Mouse (Mus musculus): ENCODE data around the gene Rab11fip3. TPM values are rescaled to one million over a fixed set of nuclear protein-coding genes. Genes with fewer than 3 reads are reported as not detected.

The Rab11fip3 gene
- polyA plus RNA-seq, 1 experiment from 2014 or later, result 15.8 TPM

DNA sequence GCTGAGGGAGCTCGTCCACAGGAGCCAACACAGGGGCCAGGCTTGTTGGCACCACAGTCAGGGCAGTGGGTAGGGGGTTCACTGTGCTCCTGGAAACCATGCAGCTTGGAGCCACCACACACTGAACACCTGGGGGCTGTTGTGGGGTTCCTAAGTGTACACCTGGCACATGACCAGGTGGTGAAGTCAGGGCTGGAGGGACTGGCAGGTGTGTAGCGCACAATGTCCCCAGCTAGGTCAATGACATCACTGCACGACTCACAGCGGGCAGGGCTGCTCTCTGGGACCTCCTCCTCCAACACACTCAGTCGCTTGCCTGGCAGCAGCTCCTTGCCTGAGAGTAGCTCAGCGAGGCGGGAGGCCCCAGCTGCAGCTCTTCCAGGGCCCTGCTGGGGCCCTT, 105.1 kb downstream of the Rab11fip3 start:
- Histone ChIP-seq H3K9me3 (ENCODE audit: control insufficient read depth, low read length) (no peaks in the 10 kb centered on the region), H3K4me2 (ENCODE audit: low read depth, low read length) (no peak overlapping the region), H3K27ac (replicated peaks; ENCODE audit: low read depth, low read length) (no peak overlapping the region), H3K36me3 (ENCODE audit: control insufficient read depth, insufficient read depth, low read length) (peaks cover 44% of the 10 kb centered on the region), H3K4me3 (ENCODE audit: low read depth, low read length) (no peak overlapping the region), H3K27me3 (replicated peaks; ENCODE audit: control insufficient read depth, insufficient read depth, low read length) (no peaks in the 10 kb centered on the region), H3K9ac (ENCODE audit: low read depth, low read length) (no peak overlapping the region), H3K4me1 (ENCODE audit: control insufficient read depth, insufficient read depth, low read length) (no peaks in the 10 kb centered on the region)
- no peak for DNase-seq (ENCODE audit: low spot score)
- no peak for ATAC-seq (ENCODE audit: low read depth)
- 93% methylated on average over 7 of the region's 7 CpGs for WGBS

DNA sequence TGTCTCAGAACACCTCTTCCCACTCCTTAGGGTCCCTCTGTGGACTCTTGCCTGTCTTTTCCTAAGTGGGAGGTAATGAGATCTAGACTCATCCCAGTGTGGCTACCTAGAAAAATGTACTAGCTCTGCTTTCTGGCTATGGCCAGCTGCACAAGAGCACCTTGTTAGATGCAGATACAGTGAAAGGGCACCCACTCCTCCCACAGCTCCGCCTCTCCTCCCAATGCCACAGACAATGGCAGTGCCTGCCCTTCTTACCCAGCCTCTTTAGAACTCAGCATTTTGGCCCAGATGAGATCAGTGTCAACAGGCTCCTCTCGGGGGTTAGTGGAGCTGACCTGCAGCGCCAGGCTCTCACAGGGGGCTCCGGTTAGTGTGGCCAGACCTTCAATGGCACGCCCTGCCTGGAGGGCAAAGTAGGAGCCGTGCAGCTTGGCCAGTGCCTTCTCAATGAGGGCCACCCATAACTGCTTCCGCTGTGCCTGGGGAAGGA, 106.9 kb downstream of the Rab11fip3 start:
- DNase-seq (ENCODE audit: low spot score), result no peak
- peaks cover 62% of the 10 kb centered on the region for H3K36me3 ChIP-seq (ENCODE audit: control insufficient read depth, insufficient read depth, low read length)

DNA sequence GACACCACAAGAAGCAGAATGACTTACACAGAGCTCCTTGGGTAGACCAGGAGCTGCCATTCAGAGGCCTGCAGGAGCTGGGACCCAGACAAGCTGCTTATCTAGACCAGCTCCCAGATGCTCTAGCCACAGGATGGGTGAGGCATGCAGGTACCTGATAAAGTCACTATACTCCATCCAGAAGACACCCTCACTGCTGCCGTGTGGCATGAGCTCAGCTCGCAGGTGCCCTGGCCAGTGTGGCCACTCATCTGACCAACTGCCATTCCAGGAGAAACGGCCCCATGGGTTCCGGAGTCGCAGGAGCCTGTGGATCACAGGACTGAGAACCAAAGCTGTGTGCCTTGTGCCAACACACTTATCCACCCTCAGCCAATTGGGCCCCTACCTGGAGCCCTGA, 107.8 kb downstream of the Rab11fip3 start:
- no peak for ATAC-seq (ENCODE audit: low read depth)
- Histone ChIP-seq H3K4me2 (ENCODE audit: low read depth, low read length) (no peak overlapping the region), H3K27me3 (replicated peaks; ENCODE audit: control insufficient read depth, insufficient read depth, low read length) (no peaks in the 10 kb centered on the region), H3K36me3 (ENCODE audit: control insufficient read depth, insufficient read depth, low read length) (peaks cover 63% of the 10 kb centered on the region), H3K9me3 (ENCODE audit: control insufficient read depth, low read length) (no peaks in the 10 kb centered on the region), H3K9ac (ENCODE audit: low read depth, low read length) (no peak overlapping the region), H3K27ac (replicated peaks; ENCODE audit: low read depth, low read length) (no peak overlapping the region), H3K4me1 (ENCODE audit: control insufficient read depth, insufficient read depth, low read length) (no peaks in the 10 kb centered on the region), H3K4me3 (ENCODE audit: low read depth, low read length) (no peak overlapping the region)
- no peak for DNase-seq (ENCODE audit: low spot score)
- 92% methylated on average over 5 of the region's 5 CpGs for WGBS

More for the DNA sequence above, 106.9 kb downstream of the Rab11fip3 start:
- H3K4me2 ChIP-seq (ENCODE audit: low read depth, low read length), result no peak overlapping the region
- no peaks in the 10 kb centered on the region for H3K27me3 ChIP-seq (replicated peaks; ENCODE audit: control insufficient read depth, insufficient read depth, low read length)
- no peaks in the 10 kb centered on the region for H3K4me1 ChIP-seq (ENCODE audit: control insufficient read depth, insufficient read depth, low read length)
- no peak overlapping the region for H3K4me3 ChIP-seq (ENCODE audit: low read depth, low read length)
- H3K27ac ChIP-seq (replicated peaks; ENCODE audit: low read depth, low read length), result no peak overlapping the region
- no peak overlapping the region for H3K9ac ChIP-seq (ENCODE audit: low read depth, low read length)
- no peaks in the 10 kb centered on the region for H3K9me3 ChIP-seq (ENCODE audit: control insufficient read depth, low read length)
- WGBS, result 96% methylated on average over 7 of the region's 7 CpGs
- ATAC-seq (ENCODE audit: low read depth), result no peak

DNA sequence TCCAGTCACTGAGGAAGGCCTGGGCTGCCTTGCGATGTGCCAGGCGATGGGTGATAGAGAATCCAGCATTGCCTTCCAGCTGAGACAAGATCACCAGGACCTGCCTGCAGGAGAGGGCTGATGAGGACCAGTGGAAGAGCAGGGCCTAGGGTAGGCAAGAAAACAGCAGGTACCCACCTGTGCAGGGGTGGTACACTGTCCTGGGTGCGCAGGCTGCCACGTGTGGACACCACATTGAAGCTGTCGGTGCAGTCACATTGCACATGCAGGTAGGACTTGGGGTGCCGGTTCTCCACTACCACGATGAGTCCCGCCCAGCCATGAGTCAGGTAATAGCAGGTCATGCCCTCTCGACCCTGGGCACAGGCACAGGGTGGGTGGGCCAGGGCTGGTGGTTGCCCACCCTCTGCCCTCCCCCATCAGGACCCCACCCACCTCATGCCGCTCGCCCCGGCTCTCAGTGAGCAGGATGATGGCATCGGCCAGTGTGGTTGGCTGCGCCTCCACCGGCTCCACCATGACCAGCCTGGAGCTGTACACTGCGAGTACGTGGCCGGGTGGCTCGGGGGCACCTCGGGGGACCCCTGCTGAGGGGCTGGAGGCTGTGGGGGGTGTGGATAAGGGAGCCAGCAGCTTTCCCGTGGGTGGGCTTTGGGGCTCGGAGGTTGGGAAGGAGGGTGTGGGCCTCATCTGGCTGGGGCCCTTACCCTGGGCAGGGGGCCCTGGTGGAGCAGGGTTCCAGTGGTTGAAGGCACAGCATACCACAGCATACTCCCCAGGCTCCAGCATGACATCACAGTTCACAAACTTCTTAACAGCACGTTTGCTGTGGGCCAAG, 109.5 kb downstream of the Rab11fip3 start:
- Histone ChIP-seq H3K4me2 (ENCODE audit: low read depth, low read length) (no peak overlapping the region), H3K9me3 (ENCODE audit: control insufficient read depth, low read length) (no peaks in the 10 kb centered on the region), H3K36me3 (ENCODE audit: control insufficient read depth, insufficient read depth, low read length) (peaks cover 63% of the 10 kb centered on the region), H3K27ac (replicated peaks; ENCODE audit: low read depth, low read length) (no peak overlapping the region), H3K27me3 (replicated peaks; ENCODE audit: control insufficient read depth, insufficient read depth, low read length) (no peaks in the 10 kb centered on the region), H3K4me1 (ENCODE audit: control insufficient read depth, insufficient read depth, low read length) (no peaks in the 10 kb centered on the region), H3K9ac (ENCODE audit: low read depth, low read length) (no peak overlapping the region), H3K4me3 (ENCODE audit: low read depth, low read length) (no peak overlapping the region)
- no peak for ATAC-seq (ENCODE audit: low read depth)
- 92% methylated on average over 15 of the region's 23 CpGs for WGBS
- no peak for DNase-seq (ENCODE audit: low spot score)

DNA sequence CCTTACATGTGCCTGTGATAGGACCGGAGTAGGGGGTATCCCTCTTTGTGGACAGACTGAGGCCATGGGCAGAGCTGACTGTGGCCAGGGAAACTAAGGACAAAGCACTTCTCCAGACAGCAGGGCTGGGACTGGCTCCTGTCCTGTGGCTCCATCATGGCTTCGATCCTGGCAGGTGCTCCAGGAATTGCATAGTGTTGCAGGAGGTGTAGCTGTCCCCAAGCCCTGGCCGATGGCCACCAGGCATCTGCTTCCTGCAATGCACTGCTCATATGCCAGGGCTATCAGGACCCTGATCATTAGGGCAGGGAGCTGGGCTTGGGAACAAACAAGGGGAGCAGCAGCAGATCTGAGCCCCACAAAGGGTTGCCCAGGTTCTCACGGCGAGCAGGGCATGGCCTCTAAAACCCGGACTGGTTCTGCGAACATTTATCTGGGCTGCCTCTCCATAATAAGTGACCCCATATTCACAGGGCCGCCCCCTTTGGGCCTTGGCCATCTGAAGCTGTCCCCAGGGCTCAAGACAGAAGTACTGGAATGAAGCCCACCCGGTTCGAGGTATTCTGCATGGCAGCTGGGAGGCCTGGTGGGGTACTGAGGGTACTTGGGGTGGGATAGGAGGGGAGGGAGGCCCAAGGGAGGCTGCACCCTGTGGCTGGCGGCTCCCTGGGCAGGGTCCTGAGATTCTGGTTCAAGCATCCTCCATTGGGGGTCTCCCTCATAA, 110.4 kb downstream of the Rab11fip3 start:
- H3K36me3 ChIP-seq (ENCODE audit: control insufficient read depth, insufficient read depth, low read length), result peaks cover 56% of the 10 kb centered on the region
- DNase-seq (ENCODE audit: low spot score), result no peak
- WGBS, result 89% methylated on average over 10 of the region's 11 CpGs

DNA sequence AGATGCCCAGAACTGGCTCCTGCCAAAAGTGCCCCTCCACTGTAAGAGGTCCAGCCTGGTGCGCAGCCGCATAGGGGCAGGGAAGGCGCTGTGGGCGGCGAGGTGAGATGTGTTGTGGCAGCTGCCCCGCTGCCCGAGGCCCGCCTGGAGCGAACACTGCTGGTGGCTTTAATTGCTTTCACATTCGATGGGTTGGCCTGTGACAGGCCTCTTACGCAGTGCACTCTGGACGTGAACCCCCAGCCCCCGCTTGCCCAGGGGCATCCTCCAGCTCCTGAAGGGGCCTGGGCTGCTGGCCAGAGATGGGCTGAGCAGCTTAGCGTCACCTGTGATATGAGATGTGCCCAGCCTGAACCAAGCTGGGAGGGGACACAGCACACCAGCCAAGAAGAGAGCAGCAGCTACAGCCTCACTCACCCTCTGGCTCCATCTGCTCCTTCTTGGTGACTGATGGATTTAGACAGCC, 111.7 kb downstream of the Rab11fip3 start:
- H3K4me1 ChIP-seq (ENCODE audit: control insufficient read depth, insufficient read depth, low read length), result no peaks in the 10 kb centered on the region
- H3K27ac ChIP-seq (replicated peaks; ENCODE audit: low read depth, low read length), result no peak overlapping the region
- peak; percentile 20; the same call in 1 of the 2 replicates for ATAC-seq (ENCODE audit: low read depth)
- peaks cover 45% of the 10 kb centered on the region; the same call in 1 of the 2 replicates for H3K36me3 ChIP-seq (ENCODE audit: control insufficient read depth, insufficient read depth, low read length)
- 74% methylated on average over 10 of the region's 14 CpGs for WGBS
- peak; percentile 33 for DNase-seq (ENCODE audit: low spot score)
- H3K4me2 ChIP-seq (ENCODE audit: low read depth, low read length), result no peak overlapping the region
- peaks cover 11% of the 10 kb centered on the region for H3K27me3 ChIP-seq (replicated peaks; ENCODE audit: control insufficient read depth, insufficient read depth, low read length)
- no peak overlapping the region for H3K9ac ChIP-seq (ENCODE audit: low read depth, low read length)
- no peak overlapping the region for H3K4me3 ChIP-seq (ENCODE audit: low read depth, low read length)
- no peaks in the 10 kb centered on the region for H3K9me3 ChIP-seq (ENCODE audit: control insufficient read depth, low read length)

More for the DNA sequence above, 110.4 kb downstream of the Rab11fip3 start:
- no peak overlapping the region for H3K4me3 ChIP-seq (ENCODE audit: low read depth, low read length)
- no peaks in the 10 kb centered on the region for H3K27me3 ChIP-seq (replicated peaks; ENCODE audit: control insufficient read depth, insufficient read depth, low read length)
- H3K4me2 ChIP-seq (ENCODE audit: low read depth, low read length), result no peak overlapping the region
- no peaks in the 10 kb centered on the region for H3K9me3 ChIP-seq (ENCODE audit: control insufficient read depth, low read length)
- H3K4me1 ChIP-seq (ENCODE audit: control insufficient read depth, insufficient read depth, low read length), result no peaks in the 10 kb centered on the region
- ATAC-seq (ENCODE audit: low read depth), result no peak
- no peak overlapping the region for H3K9ac ChIP-seq (ENCODE audit: low read depth, low read length)
- no peak overlapping the region for H3K27ac ChIP-seq (replicated peaks; ENCODE audit: low read depth, low read length)

DNA sequence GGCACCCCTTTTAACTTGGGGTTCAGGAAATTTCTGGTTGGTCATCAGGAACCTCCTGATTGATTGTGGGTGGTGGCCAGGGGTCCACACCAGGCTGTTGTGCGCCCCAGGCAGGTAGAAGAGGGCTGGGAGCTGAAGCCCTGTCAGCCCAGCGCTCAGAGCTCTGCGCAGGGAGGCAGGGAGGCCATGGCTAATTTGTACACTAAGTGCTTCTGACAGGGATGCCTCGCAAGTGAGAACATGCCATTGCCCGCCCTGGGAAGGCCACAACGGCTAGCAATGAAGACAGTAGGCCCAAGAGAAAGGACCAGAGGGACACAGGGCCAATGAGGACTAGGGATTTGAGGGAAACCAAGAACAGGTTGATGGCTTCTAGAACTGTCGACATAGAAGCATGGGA, 112.7 kb downstream of the Rab11fip3 start:
- Histone ChIP-seq H3K27me3 (replicated peaks; ENCODE audit: control insufficient read depth, insufficient read depth, low read length) (peaks cover 21% of the 10 kb centered on the region), H3K36me3 (ENCODE audit: control insufficient read depth, insufficient read depth, low read length) (peaks cover 42% of the 10 kb centered on the region; the same call in 1 of the 2 replicates), H3K4me2 (ENCODE audit: low read depth, low read length) (no peak overlapping the region), H3K4me1 (ENCODE audit: control insufficient read depth, insufficient read depth, low read length) (no peaks in the 10 kb centered on the region), H3K27ac (replicated peaks; ENCODE audit: low read depth, low read length) (no peak overlapping the region), H3K9me3 (ENCODE audit: control insufficient read depth, low read length) (no peaks in the 10 kb centered on the region), H3K9ac (ENCODE audit: low read depth, low read length) (no peak overlapping the region), H3K4me3 (ENCODE audit: low read depth, low read length) (no peak overlapping the region)
- DNase-seq (ENCODE audit: low spot score) (peak; percentile 27), ATAC-seq (ENCODE audit: low read depth) (no peak; the same call in 1 of the 2 replicates)
- 75% methylated on average over 7 of the region's 7 CpGs for WGBS

DNA sequence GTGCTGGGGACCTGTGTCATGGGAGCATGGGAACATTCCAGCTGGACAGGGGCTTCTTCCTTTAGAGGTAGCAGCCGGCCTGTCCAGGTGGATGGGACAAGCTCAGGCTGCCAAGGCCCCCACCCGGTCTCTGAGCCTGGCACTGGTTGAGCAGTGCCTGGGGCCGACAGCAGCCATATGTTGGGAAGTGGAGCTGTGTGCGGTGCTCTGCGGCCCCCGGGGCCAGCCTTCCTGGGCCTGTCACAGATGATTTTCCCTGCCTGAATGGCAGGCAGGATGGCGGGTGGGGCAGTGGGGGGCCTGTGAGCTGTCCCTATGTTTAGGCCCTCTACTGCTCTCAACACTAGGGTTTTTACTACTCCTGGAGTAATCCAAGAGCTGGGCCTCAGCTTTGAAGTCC, 113.2 kb downstream of the Rab11fip3 start:
- Histone ChIP-seq H3K27me3 (replicated peaks; ENCODE audit: control insufficient read depth, insufficient read depth, low read length) (peaks cover 25% of the 10 kb centered on the region), H3K4me2 (ENCODE audit: low read depth, low read length) (no peak overlapping the region), H3K9me3 (ENCODE audit: control insufficient read depth, low read length) (no peaks in the 10 kb centered on the region), H3K36me3 (ENCODE audit: control insufficient read depth, insufficient read depth, low read length) (peaks cover 38% of the 10 kb centered on the region; the same call in 1 of the 2 replicates), H3K9ac (ENCODE audit: low read depth, low read length) (no peak overlapping the region), H3K4me1 (ENCODE audit: control insufficient read depth, insufficient read depth, low read length) (peaks cover 4% of the 10 kb centered on the region; the same call in 1 of the 2 replicates), H3K27ac (replicated peaks; ENCODE audit: low read depth, low read length) (no peak overlapping the region), H3K4me3 (ENCODE audit: low read depth, low read length) (no peak overlapping the region)
- WGBS, result 56% methylated on average over 4 of the region's 7 CpGs
- no peak for DNase-seq (ENCODE audit: low spot score)
- ATAC-seq (ENCODE audit: low read depth), result no peak

Data from embryonic facial prominence, embryonic 14.5 days (tissue).